Mouse (Mus musculus) MN1 (cell line): ENCODE results near the gene Dcun1d1.

Experiments used
- DNase-seq: peaks from one replicate; pipeline ENCODE4 v3.0.0-alpha.2; 2016; ENCODE audit warnings: low spot score

Gene Dcun1d1

DNA sequence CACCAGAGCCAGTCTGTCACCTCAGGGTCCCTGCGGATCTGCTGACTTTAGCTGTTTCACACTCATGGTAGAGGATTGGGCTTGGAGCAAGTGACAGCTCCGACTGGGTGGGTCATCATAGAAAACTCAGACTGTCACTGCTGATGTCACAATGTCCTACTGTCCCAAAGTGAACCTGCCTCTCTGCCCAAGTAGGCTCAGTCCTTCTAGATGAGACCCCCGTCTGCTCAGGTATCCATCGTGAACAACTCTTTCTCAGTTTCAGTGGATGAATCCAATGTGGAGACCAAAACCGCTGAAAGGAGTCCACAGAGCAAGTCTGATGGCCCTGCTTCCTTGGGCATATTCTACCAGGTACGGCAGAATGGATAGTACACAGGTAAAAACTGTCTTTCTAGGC is at the start of gene Dcun1d1:
Gene Dcun1d1 (minus strand): TSS at position 101 of the 400 bp plus-strand sequence.
- DNase-seq: no peak

DNA sequence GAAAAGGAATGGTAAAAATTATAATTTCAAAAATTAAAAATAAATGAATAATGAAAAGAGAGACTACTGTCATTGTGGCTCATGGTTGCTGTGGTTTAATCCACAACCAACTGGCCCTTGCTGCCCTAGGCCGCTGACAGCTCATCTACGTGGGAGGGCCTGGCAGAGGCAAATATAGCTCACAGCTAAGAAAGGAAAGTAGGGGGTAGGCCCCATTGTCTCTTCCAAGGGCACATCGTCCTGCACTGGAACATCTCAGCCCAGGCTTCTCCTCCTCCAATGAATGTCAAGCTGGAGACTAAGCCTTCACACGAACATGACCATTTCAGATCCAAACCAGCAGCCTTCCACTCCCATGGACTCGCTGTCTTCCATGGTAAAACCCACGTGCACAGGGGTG is 49.0 kb upstream of the Dcun1d1 start:
- DNase-seq: no peak

DNA sequence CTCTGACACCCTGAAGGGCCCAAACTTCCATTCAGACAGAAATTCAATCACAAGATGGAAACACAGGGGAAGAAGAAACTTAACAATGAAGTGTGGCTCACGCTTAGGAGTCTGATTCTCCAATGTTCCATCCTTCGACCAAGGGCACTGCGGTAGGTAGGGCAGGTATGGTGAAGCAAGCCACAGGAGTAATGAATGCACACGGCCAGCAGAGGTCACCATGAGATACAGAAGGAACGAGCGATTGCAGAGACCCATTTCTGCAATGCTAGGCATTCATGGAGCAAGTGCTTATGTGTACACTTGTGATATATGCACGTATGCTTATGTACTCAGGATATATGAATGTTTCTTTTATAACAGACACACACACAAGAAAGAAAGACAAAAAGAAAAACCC is 36.3 kb upstream of the Dcun1d1 start:
- peak; percentile 60 for DNase-seq

DNA sequence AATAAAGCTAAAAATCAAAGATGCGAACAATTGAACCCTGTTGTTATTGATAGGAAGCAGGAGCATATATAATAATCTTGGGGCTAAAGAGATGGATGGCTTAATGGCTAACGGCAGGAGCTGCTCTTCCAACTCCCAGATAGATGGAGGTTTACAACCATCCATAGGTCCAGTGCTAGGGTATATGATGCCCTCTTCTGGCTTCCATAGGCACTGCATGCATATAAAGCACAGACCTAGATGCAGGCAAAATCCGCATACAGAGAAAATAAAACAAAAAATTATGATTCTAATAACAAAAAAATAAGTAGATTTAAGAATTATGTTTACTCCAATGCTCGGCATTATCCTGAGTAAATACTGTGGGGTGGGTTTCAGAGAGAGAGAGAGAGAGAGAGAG is 35.7 kb upstream of the Dcun1d1 start:
- DNase-seq: no peak

DNA sequence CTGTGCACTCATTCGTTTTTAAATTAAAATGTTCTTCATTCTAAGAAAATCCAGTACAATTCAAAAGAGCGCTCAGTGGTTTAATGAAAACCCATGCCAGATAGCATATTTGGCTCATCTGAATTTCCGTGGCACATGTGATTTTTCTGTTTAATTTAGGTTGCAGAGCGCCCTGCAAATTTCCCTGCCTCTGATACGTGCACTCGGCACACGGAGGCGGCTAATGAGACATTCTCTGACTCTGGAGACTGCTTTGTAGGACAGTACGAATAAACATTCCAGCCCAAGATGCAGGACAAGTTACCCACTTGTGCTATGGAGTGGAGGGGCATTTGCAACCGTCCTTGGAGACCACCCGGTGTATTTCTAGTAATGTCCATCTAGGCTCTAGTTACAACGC is 33.9 kb upstream of the Dcun1d1 start:
- no peak for DNase-seq

DNA sequence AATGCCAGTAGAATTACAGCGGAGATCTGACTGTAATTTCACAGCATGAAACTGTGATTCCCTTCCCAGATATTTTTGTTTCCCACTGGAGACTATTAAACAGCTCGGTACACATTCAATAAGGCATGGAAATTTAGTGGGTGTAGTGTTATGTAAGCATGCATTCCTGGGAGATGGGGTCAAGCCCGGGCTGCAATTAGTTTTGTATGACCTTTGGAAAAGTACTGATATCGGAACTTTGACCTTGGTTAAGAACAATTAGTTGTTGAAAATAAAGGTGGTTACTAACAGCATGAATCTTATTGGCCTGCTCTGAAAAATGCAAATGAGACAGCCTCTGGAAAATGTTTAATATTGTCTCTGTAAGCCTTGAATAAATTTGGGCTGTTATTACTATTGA is 33.2 kb upstream of the Dcun1d1 start:
- DNase-seq: no peak

DNA sequence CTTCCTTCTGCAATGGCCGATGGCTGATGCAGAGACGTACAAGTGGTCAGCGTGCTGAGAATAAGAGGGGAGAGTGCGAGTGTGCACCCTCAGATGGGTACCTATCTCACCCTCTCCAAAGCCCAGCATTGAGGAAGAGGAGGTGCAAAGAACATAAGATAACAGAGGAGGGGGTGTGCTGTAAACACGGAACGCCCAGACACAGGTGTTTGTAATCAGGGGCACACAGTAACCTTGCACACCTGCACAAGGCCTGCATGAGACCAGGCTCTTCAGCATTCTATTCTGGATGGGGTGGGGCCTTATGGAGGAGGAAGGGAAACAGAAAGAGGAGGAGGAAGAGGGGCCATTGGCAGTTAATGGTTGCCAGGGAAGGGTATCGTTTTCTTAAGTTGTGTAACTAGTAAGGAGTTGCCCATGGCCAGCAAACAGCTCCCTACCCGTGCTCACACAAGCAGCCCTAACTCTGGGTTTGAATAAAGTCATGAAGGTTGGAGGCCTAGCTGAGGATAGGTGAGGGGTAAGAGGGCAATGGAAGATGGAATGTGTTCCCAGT is 30.2 kb upstream of the Dcun1d1 start:
- DNase-seq: no peak

DNA sequence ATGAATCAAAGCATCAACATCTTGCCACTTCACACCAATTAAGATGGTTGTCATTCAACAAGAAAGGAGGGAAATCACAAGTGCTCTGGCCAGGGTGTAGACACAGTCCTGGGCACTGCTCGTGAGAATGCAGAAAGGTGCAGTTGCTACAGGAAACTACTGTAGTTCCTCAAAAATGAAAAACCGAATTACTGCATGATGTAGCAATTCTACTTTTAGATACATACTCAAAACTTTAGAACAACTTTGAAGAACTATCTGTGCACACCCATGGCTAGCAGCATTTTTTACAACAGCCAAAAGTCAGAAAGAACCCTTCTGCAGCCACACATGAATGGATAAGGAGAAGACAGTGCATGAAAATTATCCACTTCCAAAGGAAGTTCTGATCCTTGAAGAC is 29.2 kb upstream of the Dcun1d1 start:
- no peak for DNase-seq

DNA sequence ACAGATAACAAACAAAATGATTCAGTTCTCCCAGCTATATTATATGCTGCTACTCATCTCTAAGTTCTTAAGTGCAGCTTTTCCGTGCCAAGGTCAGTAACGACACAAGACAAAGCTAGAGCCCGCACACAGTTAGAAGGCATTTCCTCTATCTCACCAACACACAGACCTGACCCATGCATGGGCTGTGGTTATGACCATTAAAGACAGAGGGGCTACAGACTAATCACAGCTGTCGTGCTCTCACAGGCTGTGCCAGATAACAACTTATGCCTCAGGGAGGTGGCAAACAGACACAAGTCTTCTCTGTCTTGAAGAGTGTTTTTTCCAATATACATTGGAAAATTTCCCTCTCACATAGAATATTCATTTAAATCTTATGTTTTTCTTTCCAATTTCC is 27.7 kb upstream of the Dcun1d1 start:
- DNase-seq: no peak

DNA sequence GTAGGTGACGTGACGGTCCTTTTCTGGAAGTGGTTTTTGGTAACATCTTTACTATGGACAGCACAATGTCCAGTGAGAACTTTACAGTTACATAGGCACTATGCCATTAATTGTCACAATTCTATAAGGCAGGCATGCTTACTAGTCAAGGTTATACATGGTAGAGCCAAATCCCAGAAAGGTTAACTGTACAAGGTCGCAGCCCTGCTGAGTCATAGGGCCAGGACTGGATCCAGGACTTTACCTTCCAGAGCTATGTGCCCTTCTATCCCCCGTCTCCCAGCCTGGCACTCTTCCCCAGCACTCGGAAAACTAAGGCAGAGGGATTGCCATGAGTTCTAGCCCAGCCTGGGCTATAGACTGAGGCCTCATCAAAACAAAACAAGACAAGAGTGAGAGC is 26.7 kb upstream of the Dcun1d1 start:
- no peak for DNase-seq

DNA sequence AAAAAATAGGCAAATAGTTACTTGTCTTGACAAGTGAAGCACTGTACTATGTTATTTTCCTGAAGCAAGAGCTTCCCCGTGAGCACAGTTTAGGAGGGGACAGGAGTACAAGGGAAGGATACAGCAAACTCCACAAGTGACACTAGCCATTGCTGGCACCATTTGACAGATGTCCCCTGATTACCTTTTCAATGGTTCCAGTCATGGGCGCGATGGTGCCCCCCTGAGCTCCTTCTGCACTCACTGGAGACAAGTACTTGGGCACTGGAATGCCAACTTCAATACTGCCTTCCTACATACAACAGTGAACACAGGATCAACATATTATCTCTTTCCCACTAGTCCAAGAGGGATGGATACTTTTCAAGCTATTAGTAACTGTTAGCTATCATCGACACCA is 26.2 kb upstream of the Dcun1d1 start:
- no peak for DNase-seq

DNA sequence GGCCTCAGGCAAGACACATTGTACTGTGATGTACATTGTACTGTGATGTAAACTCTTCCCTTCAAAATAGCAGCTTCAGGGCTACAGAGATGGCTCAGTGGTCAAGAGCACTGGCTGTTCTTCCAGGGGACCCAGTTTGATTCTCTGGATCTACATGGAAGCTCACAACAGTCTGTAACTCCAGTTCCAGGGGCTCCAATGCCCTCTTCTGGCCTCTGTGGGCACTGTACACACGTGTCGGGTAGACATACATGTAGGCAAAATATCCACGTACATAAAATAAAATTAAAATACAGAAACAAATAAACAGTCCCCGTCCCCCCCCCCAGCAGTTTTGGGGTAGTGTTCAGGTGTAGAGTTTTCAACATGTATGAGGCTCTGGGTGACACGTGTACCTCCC is 25.7 kb upstream of the Dcun1d1 start:
- DNase-seq: no peak

DNA sequence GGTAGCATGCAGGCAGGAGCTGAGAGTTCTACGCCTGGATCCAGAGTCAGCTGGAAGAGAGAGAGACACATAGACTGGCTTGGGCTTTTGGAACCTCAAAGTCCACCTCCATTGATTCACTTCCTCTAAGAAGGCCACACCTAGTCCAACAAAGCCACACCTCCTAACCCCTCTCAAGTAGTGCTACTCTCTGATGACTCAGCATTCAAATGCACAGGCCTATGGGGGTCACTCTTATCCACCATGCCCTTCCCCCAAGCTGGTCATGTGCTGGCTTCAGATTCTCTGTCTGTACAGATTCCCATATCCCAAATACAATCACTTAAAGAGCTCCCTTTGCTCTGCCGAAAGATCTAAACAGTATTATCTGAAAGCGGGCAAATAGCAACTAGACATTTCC is 20.0 kb upstream of the Dcun1d1 start:
- no peak for DNase-seq

DNA sequence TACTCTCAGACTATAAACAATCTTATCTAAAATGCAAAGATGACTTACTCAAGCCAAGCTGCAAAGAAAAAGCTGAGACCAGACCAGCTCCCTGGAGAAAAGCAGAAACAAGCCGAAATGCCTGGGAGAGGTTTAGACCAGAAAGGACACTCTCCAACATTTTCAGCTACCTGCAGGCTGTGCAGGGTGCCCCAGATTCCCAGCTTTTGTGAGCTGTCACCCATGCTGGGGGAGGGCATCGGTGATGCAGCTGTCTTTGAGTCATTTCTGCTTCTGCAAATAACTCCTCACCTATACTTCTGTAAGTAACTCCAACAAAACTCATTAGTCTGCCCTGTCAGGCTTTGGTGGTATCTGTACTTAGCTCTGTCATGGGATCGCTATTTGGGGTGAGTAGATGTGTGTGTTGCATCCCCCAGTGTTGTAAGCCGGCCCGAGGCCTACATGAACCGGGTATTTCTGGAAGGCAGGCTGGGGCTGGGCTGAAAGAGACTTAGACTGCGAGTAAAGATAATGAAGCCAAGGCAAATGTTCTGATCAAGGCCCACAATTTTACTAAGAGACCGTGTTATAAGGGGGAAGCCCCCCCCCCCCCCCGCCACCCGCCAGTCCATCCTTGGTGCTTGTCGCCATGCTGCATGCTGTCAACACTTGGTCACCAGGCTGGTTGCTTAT is 17.8 kb upstream of the Dcun1d1 start:
- DNase-seq: no peak

DNA sequence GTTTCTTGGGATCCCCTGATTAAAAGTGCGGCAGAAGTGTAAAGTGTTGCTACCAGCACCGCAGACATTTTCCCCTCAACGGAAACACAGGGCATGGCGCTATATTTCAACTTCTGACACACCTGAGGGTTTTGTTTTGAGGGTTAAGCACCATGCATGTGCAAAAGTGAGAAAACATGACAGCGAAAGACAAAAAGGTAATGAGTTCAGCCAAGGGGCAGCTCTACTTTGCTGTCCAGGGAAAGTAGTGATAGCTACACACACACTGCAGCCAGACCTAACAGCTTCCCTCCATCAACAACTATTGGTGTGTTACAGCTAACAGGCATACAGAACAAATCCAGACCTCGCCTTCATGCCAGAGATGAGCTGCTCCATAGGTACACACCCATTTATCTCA is 16.6 kb upstream of the Dcun1d1 start:
- no peak for DNase-seq

DNA sequence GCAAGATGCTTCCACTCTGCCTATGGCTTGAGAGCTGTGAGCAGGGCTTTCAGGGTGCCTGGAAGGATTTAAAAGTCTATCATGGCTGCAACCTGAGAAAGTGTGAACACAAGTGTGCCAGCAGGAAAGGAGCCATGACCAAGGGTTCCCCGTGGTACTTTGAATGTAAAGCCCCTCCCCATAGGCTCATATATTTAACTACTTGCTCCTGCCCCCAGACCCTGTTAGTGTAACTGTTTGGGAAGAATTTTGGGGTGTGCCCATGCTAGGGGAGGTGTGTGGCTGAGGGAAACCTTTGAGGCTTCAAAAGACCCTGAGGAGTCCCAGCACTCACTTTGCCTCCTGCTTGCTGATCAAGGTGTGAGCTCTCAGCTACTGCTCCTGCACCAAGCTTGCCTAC is 15.9 kb upstream of the Dcun1d1 start:
- no peak for DNase-seq

DNA sequence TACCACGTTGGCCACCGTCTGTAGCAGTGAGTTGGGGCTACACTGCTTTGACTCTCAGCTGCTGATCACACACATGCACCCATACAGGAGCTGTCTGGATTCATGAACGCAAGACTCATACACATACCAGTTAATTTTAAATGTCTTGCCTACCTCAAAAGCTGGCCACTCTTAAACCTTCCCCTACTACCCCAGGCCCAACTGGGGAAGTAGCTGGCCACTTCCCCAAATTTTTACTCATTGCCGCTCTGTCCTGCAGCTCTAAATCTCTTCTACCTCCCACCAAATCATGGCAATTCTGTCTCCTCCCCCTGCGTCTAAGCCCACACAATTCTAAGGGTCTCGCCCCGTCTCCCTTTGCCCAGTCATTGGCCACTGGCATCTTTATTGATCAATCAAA is 11.0 kb upstream of the Dcun1d1 start:
- no peak for DNase-seq

DNA sequence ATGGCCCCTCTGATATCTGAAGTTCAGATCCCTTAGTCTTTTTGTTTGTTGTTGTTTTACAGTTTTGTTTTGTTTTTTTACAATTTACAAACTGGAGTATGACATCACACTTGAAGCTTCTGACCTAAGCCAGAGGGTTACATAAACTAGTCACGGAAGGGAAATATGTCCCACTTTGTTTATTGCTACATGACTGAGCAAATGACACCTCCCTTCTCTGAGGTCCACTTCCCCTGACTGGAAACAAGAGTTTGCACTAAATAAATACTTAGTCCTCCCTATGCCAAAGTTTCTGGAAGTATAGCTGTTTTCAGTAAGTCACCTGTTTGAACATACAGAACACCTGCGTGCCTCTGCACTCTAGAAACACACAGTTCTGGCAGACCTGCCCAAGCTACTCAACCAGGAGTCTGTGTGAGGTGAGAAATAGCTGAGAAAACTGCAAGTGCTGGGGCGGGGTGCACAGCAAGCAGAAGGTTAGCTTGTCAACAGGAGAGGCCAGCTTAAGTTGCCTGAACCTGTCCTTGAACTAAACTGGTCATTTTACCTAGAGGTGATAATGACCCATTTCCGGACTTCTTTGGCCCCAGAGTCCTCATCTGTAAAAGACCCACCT is 3.4 kb upstream of the Dcun1d1 start:
- DNase-seq: no peak

DNA sequence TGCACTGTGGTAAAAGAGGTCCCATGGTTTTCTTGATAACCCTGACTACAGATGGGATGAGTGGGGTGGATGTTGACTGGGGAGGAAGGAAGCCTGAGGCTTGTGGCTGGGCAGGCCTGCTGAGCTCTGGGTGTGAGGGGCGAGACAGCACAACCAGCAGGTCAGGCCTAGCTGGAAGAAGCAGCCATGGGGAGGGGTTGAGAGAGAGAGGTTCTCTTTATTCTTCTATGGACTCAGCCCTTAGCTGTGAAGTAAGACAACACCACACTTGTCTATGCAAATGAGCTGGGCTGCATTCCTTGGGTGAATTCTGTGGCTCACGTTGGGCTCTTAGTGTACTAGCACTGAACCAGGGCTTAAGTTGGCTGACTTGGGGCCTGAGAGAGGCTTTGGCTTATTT is 2.8 kb upstream of the Dcun1d1 start:
- DNase-seq: no peak

DNA sequence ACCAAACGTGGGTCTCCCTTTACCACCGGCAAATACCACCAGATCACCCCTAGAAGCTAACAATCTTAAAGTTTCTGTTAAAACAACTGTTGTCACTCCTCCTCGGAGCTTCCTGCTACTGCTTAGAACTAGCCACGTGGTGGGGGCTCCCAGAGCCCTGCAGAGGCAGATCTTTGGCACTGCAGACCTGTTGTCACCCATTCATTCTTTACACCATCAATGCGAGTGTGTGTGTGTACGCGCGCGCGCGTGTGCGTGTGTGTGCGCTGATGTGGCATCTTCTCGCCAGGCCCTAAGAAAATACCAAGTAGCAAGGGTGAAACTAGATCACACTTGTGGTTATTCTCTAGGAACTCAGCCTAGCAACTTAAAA is 3.9 kb downstream of the Dcun1d1 start:
- DNase-seq: peak; percentile 71

DNA sequence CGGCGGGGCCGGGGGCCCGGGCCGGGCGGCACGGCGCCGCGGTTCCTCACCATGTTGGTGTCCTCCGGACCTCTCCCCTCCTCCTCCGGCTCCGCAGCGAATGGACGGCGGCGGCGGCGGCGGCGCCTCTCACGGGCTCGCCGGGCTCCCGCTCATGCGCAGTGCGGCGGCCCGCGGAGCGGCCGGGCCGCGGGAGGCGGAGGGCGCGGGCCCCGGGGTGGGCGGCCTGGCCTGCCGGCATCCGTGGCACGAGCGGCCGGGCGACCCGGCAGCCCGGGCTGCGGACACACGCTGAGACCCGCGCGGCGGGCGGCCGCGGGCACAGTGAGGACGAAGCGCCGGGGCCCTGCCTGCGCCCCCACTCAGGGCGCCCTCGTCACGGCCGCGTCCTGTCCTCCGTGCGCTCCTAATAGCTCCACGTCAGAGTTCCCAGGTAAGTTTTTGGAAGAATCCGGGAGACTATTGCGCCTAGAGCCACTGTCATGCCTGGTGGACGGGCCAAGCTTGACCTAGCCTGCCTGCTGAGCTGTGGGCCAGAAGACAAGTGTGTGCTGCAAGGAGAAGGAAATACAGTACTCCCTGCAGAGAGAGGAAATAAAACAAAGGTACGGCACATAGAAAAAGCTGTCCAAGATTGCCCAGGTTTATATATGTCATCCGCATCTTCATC is 4.4 kb downstream of the Dcun1d1 start:
- peak; percentile 91 for DNase-seq

DNA sequence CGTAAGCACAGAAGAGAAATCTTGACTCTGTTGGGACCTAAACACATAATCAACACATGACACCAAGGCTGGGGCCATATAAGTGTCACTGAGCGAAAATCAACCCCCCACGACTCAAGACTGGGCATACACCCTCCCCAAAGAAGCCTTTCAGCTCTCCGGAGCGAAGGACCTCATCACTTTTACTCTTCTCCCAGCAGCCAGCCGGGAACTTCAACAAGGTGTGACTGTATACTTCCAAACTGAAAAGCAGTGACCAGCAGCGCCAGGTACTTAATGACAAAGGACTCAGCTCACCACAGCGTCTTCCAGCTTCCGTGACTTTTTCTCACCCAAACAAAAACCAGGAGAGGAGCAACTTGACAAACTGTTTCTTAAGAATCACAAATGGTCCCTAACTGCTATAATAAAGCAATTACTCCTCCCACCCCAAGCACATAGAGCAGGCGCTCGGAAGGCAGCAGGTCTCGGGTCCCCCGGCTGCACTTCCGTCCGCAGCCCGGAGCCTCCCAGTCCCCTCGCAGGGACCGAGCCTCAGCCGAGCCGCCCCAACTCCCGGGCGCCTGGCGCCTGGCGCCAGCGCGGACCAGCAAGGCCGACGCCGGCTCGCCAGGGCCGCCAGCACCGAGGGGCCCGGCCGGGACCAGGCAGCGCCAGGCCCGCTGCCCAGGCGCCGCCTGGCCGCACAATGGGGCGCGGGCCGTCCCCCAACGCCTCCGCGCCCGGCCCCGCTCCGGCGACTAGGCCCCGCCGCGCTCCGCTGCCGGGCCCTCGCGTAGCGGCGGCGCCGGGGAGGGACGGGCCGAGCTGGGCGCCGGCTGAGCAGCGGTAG is 5.1 kb downstream of the Dcun1d1 start:
- peak; percentile 76 for DNase-seq

DNA sequence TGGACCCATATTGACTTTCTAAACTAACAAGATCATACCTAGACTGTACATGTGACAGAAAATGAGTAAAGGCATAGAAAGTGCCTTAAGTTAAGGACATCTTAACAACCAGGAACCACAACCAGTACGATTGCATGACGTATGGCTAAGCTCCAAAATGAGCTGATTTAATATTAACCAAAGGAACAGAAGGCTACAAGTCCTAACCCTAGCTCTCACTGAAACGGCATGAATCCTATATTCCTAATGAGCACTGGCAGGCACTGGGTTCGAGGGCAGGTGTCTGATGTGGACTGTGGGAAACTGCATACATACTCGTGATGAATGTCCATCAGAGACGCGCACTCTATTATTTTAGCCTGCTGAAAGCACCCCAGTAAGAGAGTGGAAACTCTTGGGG is 5.9 kb downstream of the Dcun1d1 start:
- DNase-seq: peak; percentile 35
